Mouse (Mus musculus): ENCODE results near the gene Hspb9. TPM values are rescaled to one million over a fixed set of nuclear protein-coding genes. Genes with fewer than 3 reads are reported as not detected.

Gene Hspb9
- polyA plus RNA-seq, 1 experiment from 2014 or later = not detected

- 89% methylated on average over 16 of the region's 16 CpGs for WGBS
- H3K9ac ChIP-seq = no peak overlapping the region
- H3K36me3 ChIP-seq = no peaks in the 10 kb centered on the region
- no peak for ATAC-seq (ENCODE audit: insufficient number of reproducible peaks, insufficient read depth, low FRiP score, low TSS enrichment)
- H3K4me1 ChIP-seq = no peaks in the 10 kb centered on the region
- H3K9me3 ChIP-seq = no peaks in the 10 kb centered on the region
- no peak overlapping the region for H3K4me3 ChIP-seq
- no peak overlapping the region for H3K4me2 ChIP-seq (replicated peaks)
- peaks cover 16% of the 10 kb centered on the region for H3K27me3 ChIP-seq
- H3K27ac ChIP-seq = no peak overlapping the region
These were observed 36.5 kb downstream of the Hspb9 start for GRCm38 (mm10) chr11:100750127-100750526.

- ATAC-seq (ENCODE audit: insufficient number of reproducible peaks, insufficient read depth, low FRiP score, low TSS enrichment) = no peak
- Histone ChIP-seq H3K27me3 (peaks cover 19% of the 10 kb centered on the region), H3K9me3 (no peaks in the 10 kb centered on the region), H3K9ac (no peak overlapping the region), H3K27ac (no peak overlapping the region), H3K4me2 (replicated peaks) (no peak overlapping the region), H3K36me3 (no peaks in the 10 kb centered on the region), H3K4me3 (no peak overlapping the region), H3K4me1 (no peaks in the 10 kb centered on the region)
- WGBS = 41% methylated on average over 10 of the region's 10 CpGs
These were observed 38.6 kb downstream of the Hspb9 start for GRCm38 (mm10) chr11:100752294-100752693.

- no peaks in the 10 kb centered on the region for H3K36me3 ChIP-seq
- no peak overlapping the region for H3K4me3 ChIP-seq
- H3K27ac ChIP-seq = no peak overlapping the region
- H3K4me2 ChIP-seq (replicated peaks) = no peak overlapping the region
- H3K9ac ChIP-seq = no peak overlapping the region
- ATAC-seq (ENCODE audit: insufficient number of reproducible peaks, insufficient read depth, low FRiP score, low TSS enrichment) = no peak
- WGBS = 84% methylated on average over 12 of the region's 12 CpGs
- 0 out of 2 replicates have a peak, but pooled peaks cover 6% of the 10 kb centered on the region for H3K4me1 ChIP-seq
- H3K9me3 ChIP-seq = no peaks in the 10 kb centered on the region
- H3K27me3 ChIP-seq = peaks cover 27% of the 10 kb centered on the region
These were observed 40.5 kb downstream of the Hspb9 start for GRCm38 (mm10) chr11:100754021-100754692.

- 90% methylated on average over 3 of the region's 3 CpGs for WGBS
- ATAC-seq (ENCODE audit: insufficient number of reproducible peaks, insufficient read depth, low FRiP score, low TSS enrichment) = no peak
- no peak overlapping the region for H3K4me2 ChIP-seq (replicated peaks)
- H3K9me3 ChIP-seq = no peaks in the 10 kb centered on the region
- H3K27ac ChIP-seq = no peak overlapping the region
- no peak overlapping the region for H3K9ac ChIP-seq
- H3K27me3 ChIP-seq = peaks cover 27% of the 10 kb centered on the region
- H3K36me3 ChIP-seq = no peaks in the 10 kb centered on the region
- peaks cover 10% of the 10 kb centered on the region for H3K4me1 ChIP-seq
- no peak overlapping the region for H3K4me3 ChIP-seq
These were observed 41.0 kb downstream of the Hspb9 start for GRCm38 (mm10) chr11:100754693-100755057.

- Histone ChIP-seq H3K9me3 (no peaks in the 10 kb centered on the region), H3K4me3 (no peak overlapping the region), H3K4me2 (replicated peaks) (no peak overlapping the region), H3K27me3 (peaks cover 41% of the 10 kb centered on the region), H3K9ac (no peak overlapping the region), H3K27ac (no peak overlapping the region), H3K4me1 (peaks cover 12% of the 10 kb centered on the region), H3K36me3 (no peaks in the 10 kb centered on the region)
- 65% methylated on average over 6 of the region's 6 CpGs for WGBS
- no peak for ATAC-seq (ENCODE audit: insufficient number of reproducible peaks, insufficient read depth, low FRiP score, low TSS enrichment)
These were observed 42.8 kb downstream of the Hspb9 start for GRCm38 (mm10) chr11:100756476-100756875.

GRCm38 (mm10) chr11:100757566-100757965 lies 43.9 kb downstream of the Hspb9 start:
- Histone ChIP-seq H3K9me3 (no peaks in the 10 kb centered on the region), H3K27ac (no peak overlapping the region), H3K9ac (no peak overlapping the region), H3K4me1 (peaks cover 12% of the 10 kb centered on the region), H3K36me3 (no peaks in the 10 kb centered on the region), H3K4me3 (no peak overlapping the region), H3K27me3 (peaks cover 47% of the 10 kb centered on the region), H3K4me2 (replicated peaks) (no peak overlapping the region)
- ATAC-seq (ENCODE audit: insufficient number of reproducible peaks, insufficient read depth, low FRiP score, low TSS enrichment) = no peak
- 88% methylated on average over 12 of the region's 12 CpGs for WGBS

GRCm38 (mm10) chr11:100758707-100759610 lies 45.3 kb downstream of the Hspb9 start:
- ATAC-seq (ENCODE audit: insufficient number of reproducible peaks, insufficient read depth, low FRiP score, low TSS enrichment) = no peak; the same call in 1 of the 2 replicates
- WGBS = 2% methylated on average over 35 of the region's 35 CpGs
- H3K27me3 ChIP-seq = peaks cover 54% of the 10 kb centered on the region
- no peaks in the 10 kb centered on the region for H3K9me3 ChIP-seq
- peaks cover 12% of the 10 kb centered on the region for H3K4me1 ChIP-seq
- H3K9ac ChIP-seq = no peak overlapping the region; the same call in 1 of the 2 replicates
- no peak overlapping the region for H3K27ac ChIP-seq
- no peaks in the 10 kb centered on the region for H3K36me3 ChIP-seq
- H3K4me3 ChIP-seq = peak overlapping the region; percentile 32
- H3K4me2 ChIP-seq (replicated peaks) = peak overlapping the region; percentile 58

GRCm38 (mm10) chr11:100759611-100760233 lies 46.1 kb downstream of the Hspb9 start, which contains the start of gene Kcnh4:
Gene Kcnh4 (minus strand): TSS chr11:100759942.
- Histone ChIP-seq H3K27me3 (peaks cover 54% of the 10 kb centered on the region), H3K27ac (no peak within 1 kb of the TSS), H3K36me3 (no peaks in the 10 kb centered on the region), H3K4me3 (peak within 1 kb of the TSS; percentile 32), H3K4me1 (peaks cover 12% of the 10 kb centered on the region), H3K4me2 (replicated peaks) (peak within 1 kb of the TSS; percentile 58), H3K9me3 (no peaks in the 10 kb centered on the region), H3K9ac (no peak within 1 kb of the TSS; the same call in 1 of the 2 replicates)
- ATAC-seq (ENCODE audit: insufficient number of reproducible peaks, insufficient read depth, low FRiP score, low TSS enrichment) = no peak
- 2% methylated on average over 50 of the region's 51 CpGs for WGBS

GRCm38 (mm10) chr11:100761547-100762045 lies 47.9 kb downstream of the Hspb9 start:
- no peaks in the 10 kb centered on the region for H3K9me3 ChIP-seq
- peaks cover 12% of the 10 kb centered on the region for H3K4me1 ChIP-seq
- no peaks in the 10 kb centered on the region for H3K36me3 ChIP-seq
- peaks cover 51% of the 10 kb centered on the region for H3K27me3 ChIP-seq
- H3K4me2 ChIP-seq (replicated peaks) = peak overlapping the region; percentile 65
- ATAC-seq (ENCODE audit: insufficient number of reproducible peaks, insufficient read depth, low FRiP score, low TSS enrichment) = no peak
- WGBS = under 1% methylated on average over 27 of the region's 27 CpGs
- no peak overlapping the region for H3K27ac ChIP-seq
- peak overlapping the region; percentile 32 for H3K4me3 ChIP-seq
- peak overlapping the region; percentile 44 for H3K9ac ChIP-seq

GRCm38 (mm10) chr11:100762831-100763230 lies 49.2 kb downstream of the Hspb9 start, which contains the start of gene Hcrt:
Gene Hcrt (minus strand): TSS chr11:100762931.
- Histone ChIP-seq H3K4me1 (peaks cover 12% of the 10 kb centered on the region), H3K4me3 (peak within 1 kb of the TSS; percentile 32), H3K9me3 (no peaks in the 10 kb centered on the region), H3K4me2 (replicated peaks) (peak within 1 kb of the TSS; percentile 65), H3K27ac (no peak within 1 kb of the TSS), H3K27me3 (peaks cover 51% of the 10 kb centered on the region), H3K9ac (peak within 1 kb of the TSS; percentile 44), H3K36me3 (no peaks in the 10 kb centered on the region)
- WGBS = 84% methylated on average over 7 of the region's 7 CpGs
- ATAC-seq (ENCODE audit: insufficient number of reproducible peaks, insufficient read depth, low FRiP score, low TSS enrichment) = no peak

Measured in embryonic facial prominence, embryonic 12.5 days (tissue).